Mouse (Mus musculus): Measurements from ENCODE around the gene Gm10553.
"Not testable (repeated sequence)": the region's sequence is repeated elsewhere in the genome, so short reads cannot be mapped to it uniquely, and the experiment has no call there.

GRCm38 (mm10) chr1:85106013-85106412, 6.0 kb downstream of the Gm10553 start:
- not testable (repeated sequence) for TF ChIP-seq CTCF (IDR thresholded peaks at IDR 0.05; ENCODE audit: low read depth); EP300 (optimal IDR thresholded peaks at IDR 0.05)
